Mouse (Mus musculus): ENCODE data around the gene Plxnc1.

- TF ChIP-seq CTCF (IDR thresholded peaks at IDR 0.05; ENCODE audit: low read depth) (no peak), EP300 (IDR thresholded peaks at IDR 0.05; ENCODE audit: low read depth) (no peak)
These were observed 95.3 kb downstream of the Plxnc1 start for GRCm38 (mm10) chr10:94849360-94849759.

Measured in liver, embryonic 14.5 days (tissue).